ENCODE assay signal across 15 mouse cellular contexts in the genomic region with DNA sequence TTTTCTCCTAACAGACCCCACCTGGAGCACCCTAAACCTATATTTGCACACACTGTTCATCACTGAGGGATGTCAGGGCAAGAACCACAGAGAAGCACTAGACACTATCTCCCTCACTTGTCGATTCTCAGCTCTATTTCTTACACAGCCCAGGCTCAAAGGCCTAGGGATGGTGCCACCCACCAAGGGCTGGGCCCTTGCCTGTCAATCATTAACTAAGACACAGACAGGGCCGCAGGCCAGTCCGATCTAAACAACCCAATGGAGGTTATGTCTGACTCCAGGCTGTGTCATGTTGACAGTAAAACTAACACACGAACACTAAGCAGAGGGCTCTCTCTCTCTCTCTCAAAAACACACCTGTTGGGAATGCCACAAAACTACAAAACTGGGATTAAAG. TPM values are rescaled to one million over a fixed set of nuclear protein-coding genes. Genes with fewer than 3 reads are reported as not detected.
A peak's percentile ranks its signal among the peaks of the same experiment; 100 is the strongest.
DNase-seq lines count a peak whose midpoint lies in the region; ATAC-seq and TF ChIP-seq lines count a peak whose summit lies in the region.
"Had no signal": no experiment of that assay in that cellular context is flagged by ENCODE, and none has a peak within 500 bp of the region (broad histone marks: within the 10 kb centered on the region; RNA-seq: fewer than 3 reads in every experiment).

No protein-coding gene starts in this region.

- H3K9ac ChIP-seq in forebrain, postnatal 0 days = no peak overlapping the region
- H3K9ac ChIP-seq in forebrain, embryonic 11.5 days (ENCODE audit: low read length) = no peak overlapping the region
- no peak overlapping the region for H3K9ac ChIP-seq in embryonic facial prominence, embryonic 12.5 days
- H3K9ac ChIP-seq in limb, embryonic 13.5 days = no peak overlapping the region

- no peak for TF ChIP-seq CTCF in forebrain, postnatal 0 days (IDR thresholded peaks at IDR 0.05; ENCODE audit: low read depth)
- no peak for TF ChIP-seq CTCF in left cerebral cortex, adult 2 months (IDR thresholded peaks at IDR 0.05)

- no peak overlapping the region for H3K4me3 ChIP-seq in forebrain, postnatal 0 days (ENCODE audit: low read depth, low read length)
- H3K4me3 ChIP-seq in forebrain, embryonic 11.5 days (ENCODE audit: low read depth, low read length) = no peak overlapping the region
- no peak overlapping the region for H3K4me3 ChIP-seq in embryonic facial prominence, embryonic 12.5 days
- H3K4me3 ChIP-seq in limb, embryonic 13.5 days = no peak overlapping the region
- no peak overlapping the region for H3K4me3 ChIP-seq in left cerebral cortex, adult 2 months

- no peaks in the 10 kb centered on the region for H3K36me3 ChIP-seq in forebrain, postnatal 0 days (ENCODE audit: insufficient read depth)
- H3K36me3 ChIP-seq in forebrain, embryonic 11.5 days (ENCODE audit: control insufficient read depth, insufficient read depth, low read length) = no peaks in the 10 kb centered on the region
- H3K36me3 ChIP-seq in embryonic facial prominence, embryonic 12.5 days = no peaks in the 10 kb centered on the region
- no peaks in the 10 kb centered on the region for H3K36me3 ChIP-seq in limb, embryonic 13.5 days

- 0 out of 2 replicates have a peak overlapping the region, but pooled peaks have one; percentile 21 for H3K27ac ChIP-seq in forebrain, postnatal 0 days (ENCODE audit: low read depth, low read length)
- no peak overlapping the region for H3K27ac ChIP-seq in forebrain, embryonic 11.5 days (ENCODE audit: low read depth, low read length)
- H3K27ac ChIP-seq in embryonic facial prominence, embryonic 12.5 days = peak overlapping the region; percentile 85
- H3K27ac ChIP-seq in limb, embryonic 13.5 days = peak overlapping the region; percentile 70
- H3K27ac ChIP-seq in left cerebral cortex, adult 2 months = no peak overlapping the region

- intact Hi-C loops in left cerebral cortex, adult 2 months (cut with DNase I) = no loop called here

- H3K27me3 ChIP-seq in forebrain, postnatal 0 days (ENCODE audit: insufficient read depth, low read length) = no peaks in the 10 kb centered on the region
- H3K27me3 ChIP-seq in forebrain, embryonic 11.5 days (ENCODE audit: control insufficient read depth, insufficient read depth, low read length) = no peaks in the 10 kb centered on the region
- H3K27me3 ChIP-seq in embryonic facial prominence, embryonic 12.5 days = peaks cover 3% of the 10 kb centered on the region; the same call in 1 of the 2 replicates
- no peaks in the 10 kb centered on the region for H3K27me3 ChIP-seq in limb, embryonic 13.5 days

- WGBS in forebrain, postnatal 0 days = 76% methylated on average over 4 of the region's 4 CpGs
- WGBS in forebrain, embryonic 11.5 days = 88% methylated on average over 4 of the region's 4 CpGs
- 80% methylated on average over 4 of the region's 4 CpGs for WGBS in embryonic facial prominence, embryonic 12.5 days
- WGBS in limb, embryonic 13.5 days = 80% methylated on average over 4 of the region's 4 CpGs

- H3K9me3 ChIP-seq in forebrain, postnatal 0 days (ENCODE audit: low read length) = no peaks in the 10 kb centered on the region
- no peaks in the 10 kb centered on the region for H3K9me3 ChIP-seq in forebrain, embryonic 11.5 days (ENCODE audit: control insufficient read depth, low read length)
- no peaks in the 10 kb centered on the region for H3K9me3 ChIP-seq in embryonic facial prominence, embryonic 12.5 days
- H3K9me3 ChIP-seq in limb, embryonic 13.5 days = no peaks in the 10 kb centered on the region

- ATAC-seq in forebrain, postnatal 0 days = no peak
- no peak for ATAC-seq in forebrain, embryonic 11.5 days (replicated peaks; ENCODE audit: low FRiP score)
- ATAC-seq in embryonic facial prominence, embryonic 12.5 days (ENCODE audit: insufficient number of reproducible peaks, insufficient read depth, low FRiP score, low TSS enrichment) = no peak
- ATAC-seq in limb, embryonic 13.5 days (ENCODE audit: low FRiP score, low read depth) = no peak

- DNase-seq in forebrain, postnatal 0 days = no peak
- no peak for DNase-seq in forebrain, embryonic 11.5 days (ENCODE audit: low spot score)
- DNase-seq in kidney, adult 18-20 months = peak; percentile 63
- DNase-seq in thymus, postnatal 14 days = no peak
- DNase-seq in left cerebral cortex, adult 2 months (ENCODE audit: extremely low spot score in 1 of 2, low spot score in 2 of 2) = no peak
- no peak for DNase-seq in MN1 (ENCODE audit: low spot score)
- DNase-seq: adrenal gland, postnatal 36 days; cerebellum, adult 18-20 months; gastrocnemius, postnatal 36 days; layer of hippocampus, adult 9-11 months; liver; thymus, postnatal 36 days had no signal

- H3K4me2 ChIP-seq in forebrain, postnatal 0 days (ENCODE audit: low read depth) = no peak overlapping the region
- no peak overlapping the region for H3K4me2 ChIP-seq in forebrain, embryonic 11.5 days (ENCODE audit: low read depth, low read length, severe bottlenecking)
- no peak overlapping the region for H3K4me2 ChIP-seq in embryonic facial prominence, embryonic 12.5 days (replicated peaks)
- H3K4me2 ChIP-seq in limb, embryonic 13.5 days (replicated peaks) = no peak overlapping the region

- peaks cover 6% of the 10 kb centered on the region; the same call in 1 of the 2 replicates for H3K4me1 ChIP-seq in forebrain, postnatal 0 days (ENCODE audit: insufficient read depth)
- H3K4me1 ChIP-seq in forebrain, embryonic 11.5 days (replicated peaks; ENCODE audit: control insufficient read depth, insufficient read depth, low read length) = peaks cover 3% of the 10 kb centered on the region; the same call in 1 of the 2 replicates
- H3K4me1 ChIP-seq in embryonic facial prominence, embryonic 12.5 days = peaks cover 37% of the 10 kb centered on the region
- H3K4me1 ChIP-seq in limb, embryonic 13.5 days = peaks cover 57% of the 10 kb centered on the region

RNA-seq across cellular contexts. Expression of gene Afap1l2, which starts 9.7 kb away (rescaled TPM):
- total RNA-seq in forebrain, postnatal 0 days (2014; rRNA removed) = 11.6 and 12.7 TPM in 2 replicates
- 8.5 and 10.1 TPM in 2 replicates for polyA plus RNA-seq in forebrain, postnatal 0 days (2015; fragmentation: Nextera tagmentation; extraction: Ambion mirVana)
- polyA plus RNA-seq in forebrain, embryonic 11.5 days (2014; fragmentation: Nextera tagmentation; extraction: Ambion mirVana) = 2.0 and 2.4 TPM in 2 replicates
- polyA plus RNA-seq in embryonic facial prominence, embryonic 12.5 days (2016; fragmentation: Nextera tagmentation; extraction: Ambion mirVana) = 9.7 and 10.3 TPM in 2 replicates
- 5.6 and 6.9 TPM in 2 replicates for polyA plus RNA-seq in limb, embryonic 13.5 days (2015; fragmentation: Nextera tagmentation; extraction: Ambion mirVana)
- 1 to 10 TPM; 7.9 to 8.4 TPM for total RNA-seq in left cerebral cortex, adult 2 months (2021)
- total RNA-seq: megakaryocyte progenitor cell, adult 5-6 weeks had no signal

Comparison
In these comparisons a context has a peak if more than half of its experiments do, and no peak if none do; other contexts are left out.
1. H3K27ac ChIP-seq: peak in forebrain, postnatal 0 days (single experiment), embryonic facial prominence, embryonic 12.5 days (single experiment) and limb, embryonic 13.5 days (single experiment); none in forebrain, embryonic 11.5 days (single experiment) and left cerebral cortex, adult 2 months (single experiment).